ENCODE assay signal across 20 mouse cellular contexts in genomic region chr2:124650609-124651008, GRCm38 (mm10).
DNase-seq lines count a peak whose midpoint lies in the region; ATAC-seq and TF ChIP-seq lines count a peak whose summit lies in the region.
"Had no signal": no experiment of that assay in that cellular context is flagged by ENCODE, and none has a peak within 500 bp of the region (broad histone marks: within the 10 kb centered on the region; RNA-seq: fewer than 3 reads in every experiment).

No protein-coding gene starts in this region.

- ATAC-seq in hindbrain, embryonic 15.5 days (ENCODE audit: low FRiP score, low read depth), result no peak
- no peak for ATAC-seq in hindbrain, embryonic 16.5 days
- ATAC-seq in lung, postnatal 0 days, result peak; percentile 44
- ATAC-seq: midbrain, embryonic 15.5 days had no signal

- peaks cover 11% of the 10 kb centered on the region; the same call in 1 of the 2 replicates for H3K4me1 ChIP-seq in hindbrain, embryonic 15.5 days (replicated peaks)
- H3K4me1 ChIP-seq in hindbrain, embryonic 16.5 days (ENCODE audit: control insufficient read depth, insufficient read depth, low read depth, low read length), result no peaks in the 10 kb centered on the region; the same call in none of the 2 replicates
- H3K4me1 ChIP-seq in lung, postnatal 0 days (ENCODE audit: insufficient read depth, low read depth, low read length), result no peaks in the 10 kb centered on the region
- H3K4me1 ChIP-seq: embryonic facial prominence, embryonic 10.5 days; hindbrain, embryonic 13.5 days; midbrain, embryonic 15.5 days had no signal

- H3ac ChIP-seq in myocyte (ENCODE audit: control insufficient read depth, insufficient read length), result no peak overlapping the region

- H3K4me2 ChIP-seq in hindbrain, embryonic 15.5 days, result no peak overlapping the region
- no peak overlapping the region for H3K4me2 ChIP-seq in hindbrain, embryonic 16.5 days (ENCODE audit: low read length)
- no peak overlapping the region for H3K4me2 ChIP-seq in lung, postnatal 0 days (replicated peaks; ENCODE audit: low read depth, low read length)
- H3K4me2 ChIP-seq in myocyte (ENCODE audit: low read depth), result peak overlapping the region; percentile 14
- H3K4me2 ChIP-seq: heart, embryonic 13.5 days; hindbrain, embryonic 13.5 days; midbrain, embryonic 15.5 days had no signal

- no peak for DNase-seq in gastrocnemius, adult 2 months
- DNase-seq in gastrocnemius, postnatal 10 days, result no peak
- DNase-seq in lung, postnatal 0 days (ENCODE audit: low spot score), result no peak
- DNase-seq in lung, postnatal 36 days, result no peak
- DNase-seq: adrenal gland, adult 2 months; cerebellum, adult 8-10 months; gastrocnemius, postnatal 25 days; kidney, adult 11 months; liver; right cerebral cortex, postnatal 25 days; thymus, postnatal 36 days had no signal

- no peak for TF ChIP-seq POLR2A in myocyte (IDR thresholded peaks at IDR 0.05; ENCODE audit: insufficient read length, low read depth)

- no peaks in the 10 kb centered on the region for H3K9me3 ChIP-seq in hindbrain, embryonic 15.5 days
- H3K9me3 ChIP-seq in hindbrain, embryonic 16.5 days (ENCODE audit: control insufficient read depth, low read length), result no peaks in the 10 kb centered on the region
- H3K9me3 ChIP-seq in lung, postnatal 0 days (ENCODE audit: low read length), result no peaks in the 10 kb centered on the region
- H3K9me3 ChIP-seq: embryonic facial prominence, embryonic 10.5 days; heart, embryonic 13.5 days; hindbrain, embryonic 13.5 days; midbrain, embryonic 15.5 days had no signal

- no peak overlapping the region for H3K9ac ChIP-seq in hindbrain, embryonic 15.5 days
- no peak overlapping the region for H3K9ac ChIP-seq in hindbrain, embryonic 16.5 days (ENCODE audit: low read depth, low read length)
- no peak overlapping the region for H3K9ac ChIP-seq in lung, postnatal 0 days (replicated peaks; ENCODE audit: low read depth)
- H3K9ac ChIP-seq: heart, embryonic 13.5 days; hindbrain, embryonic 13.5 days; midbrain, embryonic 15.5 days had no signal

- no peaks in the 10 kb centered on the region for H3K79me2 ChIP-seq in myocyte (ENCODE audit: control insufficient read depth, insufficient read depth)

- no peak for TF ChIP-seq EP300 in lung, postnatal 0 days (IDR thresholded peaks at IDR 0.05)

- no peak for TF ChIP-seq CTCF in gastrocnemius, adult 2 months (IDR thresholded peaks at IDR 0.05)
- no peak for TF ChIP-seq CTCF in lung, postnatal 0 days (IDR thresholded peaks at IDR 0.05)

- no peaks in the 10 kb centered on the region for H3K36me3 ChIP-seq in hindbrain, embryonic 15.5 days
- no peaks in the 10 kb centered on the region; the same call in 1 of the 2 replicates for H3K36me3 ChIP-seq in hindbrain, embryonic 16.5 days (ENCODE audit: control insufficient read depth, insufficient read depth, low read length)
- no peaks in the 10 kb centered on the region; the same call in 1 of the 2 replicates for H3K36me3 ChIP-seq in lung, postnatal 0 days (ENCODE audit: insufficient read depth, low read length)
- H3K36me3 ChIP-seq in myocyte (ENCODE audit: control insufficient read depth, insufficient read depth), result no peaks in the 10 kb centered on the region
- H3K36me3 ChIP-seq: embryonic facial prominence, embryonic 10.5 days; midbrain, embryonic 15.5 days had no signal

- no peak overlapping the region for H3K4me3 ChIP-seq in gastrocnemius, adult 2 months
- H3K4me3 ChIP-seq in hindbrain, embryonic 15.5 days, result no peak overlapping the region
- no peak overlapping the region for H3K4me3 ChIP-seq in hindbrain, embryonic 16.5 days (ENCODE audit: low read length)
- H3K4me3 ChIP-seq in lung, postnatal 0 days (ENCODE audit: low read depth, low read length), result no peak overlapping the region
- H3K4me3 ChIP-seq in myocyte, result no peak overlapping the region
- H3K4me3 ChIP-seq: embryonic facial prominence, embryonic 10.5 days; heart, embryonic 13.5 days; hindbrain, embryonic 13.5 days; left cerebral cortex, adult 2 months; midbrain, embryonic 15.5 days had no signal

- intact Hi-C loops in gastrocnemius, adult 2 months (cut with DNase I), result no loop called here

- H3K27ac ChIP-seq in gastrocnemius, adult 2 months, result peak overlapping the region; percentile 69
- peak overlapping the region; percentile 52 for H3K27ac ChIP-seq in hindbrain, embryonic 15.5 days (replicated peaks)
- H3K27ac ChIP-seq in hindbrain, embryonic 16.5 days (ENCODE audit: low read depth, low read length), result no peak overlapping the region; the same call in 1 of the 2 replicates
- H3K27ac ChIP-seq in lung, postnatal 0 days (ENCODE audit: low read length), result no peak overlapping the region
- H3K27ac ChIP-seq: embryonic facial prominence, embryonic 10.5 days; hindbrain, embryonic 13.5 days; midbrain, embryonic 15.5 days had no signal

- no peaks in the 10 kb centered on the region for H3K27me3 ChIP-seq in hindbrain, embryonic 15.5 days
- no peaks in the 10 kb centered on the region for H3K27me3 ChIP-seq in hindbrain, embryonic 16.5 days (replicated peaks; ENCODE audit: control insufficient read depth, insufficient read depth, low read length)
- no peaks in the 10 kb centered on the region for H3K27me3 ChIP-seq in lung, postnatal 0 days (replicated peaks; ENCODE audit: insufficient read depth, low read length)
- H3K27me3 ChIP-seq in myocyte (ENCODE audit: control insufficient read depth, insufficient read depth, insufficient read length), result no peaks in the 10 kb centered on the region
- H3K27me3 ChIP-seq: heart, embryonic 13.5 days; hindbrain, embryonic 13.5 days; megakaryocyte, embryonic 14.5 days; midbrain, embryonic 15.5 days had no signal

- WGBS in hindbrain, embryonic 15.5 days, result 85% methylated on average over 2 of the region's 2 CpGs
- 89% methylated on average over 2 of the region's 2 CpGs for WGBS in hindbrain, embryonic 16.5 days
- 74% methylated on average over 2 of the region's 2 CpGs for WGBS in lung, postnatal 0 days

TF ChIP-seq in myocyte, 11 proteins besides CTCF, POLR2A, EP300 and RAD21:
- peak; percentile 81 for TF ChIP-seq CEBPB (IDR thresholded peaks at IDR 0.05; ENCODE audit: insufficient read depth, poor library complexity, severe bottlenecking)
- no peak for TF ChIP-seq TCF12 (IDR thresholded peaks at IDR 0.05; ENCODE audit: insufficient read depth, poor library complexity, severe bottlenecking)
- no peak for TF ChIP-seq SRF (IDR thresholded peaks at IDR 0.05; ENCODE audit: control insufficient read depth, insufficient read length, low read depth)

Comparison
In these comparisons a context has a peak if more than half of its experiments do, and no peak if none do; other contexts are left out.
1. H3K27ac ChIP-seq: peak in gastrocnemius, adult 2 months (single experiment) and hindbrain, embryonic 15.5 days (single experiment); none in hindbrain, embryonic 16.5 days (single experiment) and lung, postnatal 0 days (single experiment).